Mouse (Mus musculus): ENCODE results near the gene Btbd18. TPM values are rescaled to one million over a fixed set of nuclear protein-coding genes. Genes with fewer than 3 reads are reported as not detected.

Gene Btbd18
- not detected for total RNA-seq (2021)

- intact Hi-C loops (cut with DNase I): no loop called here
- DNase-seq: no peak
These were observed at the start of gene Btbd18 for GRCm38 (mm10) chr2:84658806-84659205. Btbd18 (plus strand) TSS chr2:84659079.

GRCm38 (mm10) chr2:84612764-84613163, 46.1 kb upstream of the Btbd18 start:
- intact Hi-C loops (cut with DNase I): no loop called here
- no peak for DNase-seq

GRCm38 (mm10) chr2:84617637-84618515, 41.0 kb upstream of the Btbd18 start:
- DNase-seq: peak; percentile 15
- intact Hi-C loops (cut with DNase I): loop anchor here (5.0 kb wide), 1 partner anchor 44 kb away; no protein-coding TSS in a partner anchor

GRCm38 (mm10) chr2:84618914-84619313, 40.0 kb upstream of the Btbd18 start:
- intact Hi-C loops (cut with DNase I): loop anchor here (5.0 kb wide), 1 partner anchor 43 kb away; no protein-coding TSS in a partner anchor

GRCm38 (mm10) chr2:84619646-84620340, 39.1 kb upstream of the Btbd18 start:
- intact Hi-C loops (cut with DNase I): loop anchor here (5.0 kb wide), 1 partner anchor 43 kb away; no protein-coding TSS in a partner anchor
- no peak for DNase-seq

More at GRCm38 (mm10) chr2:84618914-84619313, 40.0 kb upstream of the Btbd18 start:
- no peak for DNase-seq

- no peak for DNase-seq
- intact Hi-C loops (cut with DNase I): no loop called here
These were observed 36.2 kb upstream of the Btbd18 start for GRCm38 (mm10) chr2:84622668-84623067.

- intact Hi-C loops (cut with DNase I): no loop called here
- DNase-seq: no peak
These were observed 35.3 kb upstream of the Btbd18 start for GRCm38 (mm10) chr2:84623428-84624119.

GRCm38 (mm10) chr2:84624201-84624600, 34.7 kb upstream of the Btbd18 start:
- intact Hi-C loops (cut with DNase I): no loop called here
- no peak for DNase-seq

GRCm38 (mm10) chr2:84626366-84626975, 32.4 kb upstream of the Btbd18 start:
- DNase-seq: no peak
- intact Hi-C loops (cut with DNase I): no loop called here

- no peak for DNase-seq
- intact Hi-C loops (cut with DNase I): no loop called here
These were observed 31.8 kb upstream of the Btbd18 start for GRCm38 (mm10) chr2:84627036-84627435.

GRCm38 (mm10) chr2:84632001-84632400, 26.9 kb upstream of the Btbd18 start:
- DNase-seq: no peak
- intact Hi-C loops (cut with DNase I): no loop called here

- DNase-seq: no peak
- intact Hi-C loops (cut with DNase I): no loop called here
These were observed 25.9 kb upstream of the Btbd18 start for GRCm38 (mm10) chr2:84632999-84633398.

- DNase-seq: no peak
- intact Hi-C loops (cut with DNase I): no loop called here
These were observed 24.9 kb upstream of the Btbd18 start for GRCm38 (mm10) chr2:84634006-84634405.

- no peak for DNase-seq
- intact Hi-C loops (cut with DNase I): no loop called here
These were observed 23.9 kb upstream of the Btbd18 start for GRCm38 (mm10) chr2:84634934-84635482.

GRCm38 (mm10) chr2:84635611-84636010, 23.3 kb upstream of the Btbd18 start:
- DNase-seq: peak; percentile 73
- intact Hi-C loops (cut with DNase I): no loop called here

GRCm38 (mm10) chr2:84636231-84636741, 22.6 kb upstream of the Btbd18 start:
- DNase-seq: no peak
- intact Hi-C loops (cut with DNase I): no loop called here

GRCm38 (mm10) chr2:84637452-84638165, 21.3 kb upstream of the Btbd18 start:
- no peak for DNase-seq
- intact Hi-C loops (cut with DNase I): no loop called here

- intact Hi-C loops (cut with DNase I): no loop called here
These were observed 20.3 kb upstream of the Btbd18 start for GRCm38 (mm10) chr2:84638428-84639220.

GRCm38 (mm10) chr2:84640833-84641232, 18.0 kb upstream of the Btbd18 start:
- intact Hi-C loops (cut with DNase I): no loop called here
- DNase-seq: no peak

More at GRCm38 (mm10) chr2:84638428-84639220, 20.3 kb upstream of the Btbd18 start:
- DNase-seq: no peak
